8 mouse cellular contexts compared by ENCODE assay signal in genomic region chr2:157564723-157565122, GRCm38 (mm10). TPM values are rescaled to one million over a fixed set of nuclear protein-coding genes. Genes with fewer than 3 reads are reported as not detected.
DNase-seq lines count a peak whose midpoint lies in the region; ATAC-seq and TF ChIP-seq lines count a peak whose summit lies in the region.
"Had no signal": no experiment of that assay in that cellular context is flagged by ENCODE, and none has a peak within 500 bp of the region (broad histone marks: within the 10 kb centered on the region; RNA-seq: fewer than 3 reads in every experiment).

No protein-coding gene starts in this region.

- no peak overlapping the region for H3K27ac ChIP-seq in liver, adult 2 months (replicated peaks; ENCODE audit: insufficient read depth, low read depth, low read length)
- no peak overlapping the region for H3K27ac ChIP-seq in embryonic facial prominence, embryonic 14.5 days (replicated peaks; ENCODE audit: low read depth, low read length)
- H3K27ac ChIP-seq in intestine, embryonic 15.5 days: no peak overlapping the region
- no peak overlapping the region for H3K27ac ChIP-seq in neural tube, embryonic 12.5 days

- no peak for DNase-seq in liver, adult 2 months (ENCODE audit: extremely low read depth, low read depth, low spot score)
- DNase-seq in liver: no peak
- no peak for DNase-seq in embryonic facial prominence, embryonic 14.5 days (ENCODE audit: low spot score)
- DNase-seq in left cerebral cortex, postnatal 36 days (ENCODE audit: low spot score in 2 of 2): no peak
- no peak for DNase-seq in spleen, postnatal 14 days (ENCODE audit: low spot score in 2 of 2)

- 18% methylated on average over 4 of the region's 4 CpGs for WGBS in liver, adult 2 months
- whole genome bisulfite sequencing in embryonic facial prominence, embryonic 14.5 days: 56% methylated on average over 4 of the region's 4 CpGs
- 72% methylated on average over 4 of the region's 4 CpGs for WGBS in intestine, embryonic 15.5 days
- WGBS in neural tube, embryonic 12.5 days: 84% methylated on average over 4 of the region's 4 CpGs

- H3K27me3 ChIP-seq in liver, adult 2 months (ENCODE audit: control insufficient read depth, insufficient read depth, low read length): no peaks in the 10 kb centered on the region
- H3K27me3 ChIP-seq in embryonic facial prominence, embryonic 14.5 days (replicated peaks; ENCODE audit: control insufficient read depth, insufficient read depth, low read length): no peaks in the 10 kb centered on the region
- no peaks in the 10 kb centered on the region for H3K27me3 ChIP-seq in intestine, embryonic 15.5 days (replicated peaks)
- no peaks in the 10 kb centered on the region for H3K27me3 ChIP-seq in neural tube, embryonic 12.5 days (replicated peaks)
- H3K27me3 ChIP-seq: Patski had no signal

- TF ChIP-seq POLR2A in liver, adult 2 months (IDR thresholded peaks at IDR 0.05; ENCODE audit: extremely low read depth, insufficient read depth, low read length): no peak

- H3K4me2 ChIP-seq in embryonic facial prominence, embryonic 14.5 days (ENCODE audit: low read depth, low read length): peak overlapping the region; percentile 86
- peak overlapping the region; percentile 82; the same call in 1 of the 2 replicates for H3K4me2 ChIP-seq in intestine, embryonic 15.5 days (replicated peaks)
- peak overlapping the region; percentile 71 for H3K4me2 ChIP-seq in neural tube, embryonic 12.5 days (replicated peaks)

- intact Hi-C loops in left cerebral cortex, postnatal 36 days (cut with DNase I): no loop called here

- no peak for TF ChIP-seq CTCF in liver, adult 2 months (IDR thresholded peaks at IDR 0.05; ENCODE audit: low read depth, low read length)

- no peak overlapping the region for H3K9ac ChIP-seq in liver, adult 2 months (ENCODE audit: low read depth, low read length)
- 0 out of 2 replicates have a peak overlapping the region, but pooled peaks have one; percentile 91 for H3K9ac ChIP-seq in embryonic facial prominence, embryonic 14.5 days (ENCODE audit: low read depth, low read length)
- no peak overlapping the region for H3K9ac ChIP-seq in intestine, embryonic 15.5 days
- H3K9ac ChIP-seq in neural tube, embryonic 12.5 days: no peak overlapping the region

- no peaks in the 10 kb centered on the region for H3K36me3 ChIP-seq in liver, adult 2 months (ENCODE audit: control insufficient read depth, insufficient read depth, low read length)
- peaks cover 44% of the 10 kb centered on the region for H3K36me3 ChIP-seq in embryonic facial prominence, embryonic 14.5 days (ENCODE audit: control insufficient read depth, insufficient read depth, low read length)
- peaks cover 20% of the 10 kb centered on the region for H3K36me3 ChIP-seq in intestine, embryonic 15.5 days
- H3K36me3 ChIP-seq in neural tube, embryonic 12.5 days: peaks cover 27% of the 10 kb centered on the region

- peaks cover 40% of the 10 kb centered on the region for H3K79me2 ChIP-seq in liver, adult 2 months (ENCODE audit: control insufficient read depth, insufficient read depth, low read length)

- H3K4me1 ChIP-seq in liver, adult 2 months (ENCODE audit: control insufficient read depth, insufficient read depth, low read length): peaks cover 17% of the 10 kb centered on the region
- H3K4me1 ChIP-seq in embryonic facial prominence, embryonic 14.5 days (ENCODE audit: control insufficient read depth, insufficient read depth, low read length): peaks cover 20% of the 10 kb centered on the region
- H3K4me1 ChIP-seq in intestine, embryonic 15.5 days (replicated peaks): peaks cover 33% of the 10 kb centered on the region
- H3K4me1 ChIP-seq in neural tube, embryonic 12.5 days: peaks cover 33% of the 10 kb centered on the region

- H3K9me3 ChIP-seq in embryonic facial prominence, embryonic 14.5 days (ENCODE audit: control insufficient read depth, low read length): peaks cover 36% of the 10 kb centered on the region
- H3K9me3 ChIP-seq in intestine, embryonic 15.5 days: no peaks in the 10 kb centered on the region
- peaks cover 22% of the 10 kb centered on the region for H3K9me3 ChIP-seq in neural tube, embryonic 12.5 days

- no peak for ATAC-seq in embryonic facial prominence, embryonic 14.5 days (ENCODE audit: low read depth)
- no peak for ATAC-seq in intestine, embryonic 15.5 days
- no peak for ATAC-seq in neural tube, embryonic 12.5 days (ENCODE audit: low FRiP score, low read depth)
- ATAC-seq: Patski had no signal

- 0 out of 2 replicates have a peak overlapping the region, but pooled peaks have one; percentile 8 for H3K4me3 ChIP-seq in liver, adult 2 months (ENCODE audit: insufficient read depth, low read depth, low read length)
- peak overlapping the region; percentile 99; the same call in 1 of the 2 replicates for H3K4me3 ChIP-seq in embryonic facial prominence, embryonic 14.5 days (ENCODE audit: low read depth, low read length)
- no peak overlapping the region for H3K4me3 ChIP-seq in intestine, embryonic 15.5 days (replicated peaks)
- no peak overlapping the region for H3K4me3 ChIP-seq in neural tube, embryonic 12.5 days

RNA-seq across cellular contexts. Expression of gene Nnat, which starts 4.8 kb away (rescaled TPM):
- total RNA-seq in liver, adult 2 months (2014; rRNA removed): 0.34 TPM in 1 of 2 replicates, not detected in the other
- 0.24 TPM in 1 of 2 replicates, not detected in the other for polyA plus RNA-seq in liver, adult 2 months (2012; rRNA removed)
- 348 and 416 TPM in 2 replicates for polyA plus RNA-seq in embryonic facial prominence, embryonic 14.5 days (2014; fragmentation: Nextera tagmentation; extraction: Ambion mirVana)
- 428 and 457 TPM in 2 replicates for polyA plus RNA-seq in intestine, embryonic 15.5 days (2015; fragmentation: Nextera tagmentation; extraction: Ambion mirVana)
- 3,228 and 3,444 TPM in 2 replicates for polyA plus RNA-seq in neural tube, embryonic 12.5 days (2016; fragmentation: Nextera tagmentation; extraction: Ambion mirVana)
- 100 to 1,000 TPM; 188 to 255 TPM for total RNA-seq in left cerebral cortex, postnatal 36 days (2021)

RNA-seq across cellular contexts. Expression of gene Blcap, which starts 6.4 kb away (rescaled TPM):
- 14.1 and 16.3 TPM in 2 replicates for total RNA-seq in liver, adult 2 months (2014; rRNA removed)
- 33.1 and 37.9 TPM in 2 replicates for polyA plus RNA-seq in liver, adult 2 months (2012; rRNA removed)
- 64.6 and 66.7 TPM in 2 replicates for polyA plus RNA-seq in embryonic facial prominence, embryonic 14.5 days (2014; fragmentation: Nextera tagmentation; extraction: Ambion mirVana)
- polyA plus RNA-seq in intestine, embryonic 15.5 days (2015; fragmentation: Nextera tagmentation; extraction: Ambion mirVana): 39.2 and 40.9 TPM in 2 replicates
- polyA plus RNA-seq in neural tube, embryonic 12.5 days (2016; fragmentation: Nextera tagmentation; extraction: Ambion mirVana): 115 and 120 TPM in 2 replicates
- 100 to 1,000 TPM in 1 of 2 experiments, 10 to 100 TPM in 1; 90.4 to 113 TPM for total RNA-seq in left cerebral cortex, postnatal 36 days (2021)

Comparison
In these comparisons a context has a peak if more than half of its experiments do, and no peak if none do; other contexts are left out.
1. H3K4me3 ChIP-seq: peak in liver, adult 2 months (single experiment) and embryonic facial prominence, embryonic 14.5 days (single experiment); none in intestine, embryonic 15.5 days (single experiment) and neural tube, embryonic 12.5 days (single experiment).
2. RNA of gene Nnat, which starts 4.8 kb away (polyA plus RNA-seq): 3,228 to 3,444 TPM in neural tube, embryonic 12.5 days, 428 to 457 TPM in intestine, embryonic 15.5 days and 348 to 416 TPM in embryonic facial prominence, embryonic 14.5 days; 0.24 TPM in liver, adult 2 months; every median in the first group is over 100 times any median in the second.
3. Peak in every context shown above with its lines, with median percentiles within 50 percentile points of each other: H3K4me2 ChIP-seq.